Mouse (Mus musculus) spleen, postnatal 14 days (tissue): ENCODE data around the gene Txn2.

Source experiments
- DNase-seq, 2 experiments: peaks; one replicate each; pipeline ENCODE4 v3.0.0; 2021 to 2022; ENCODE audit warnings: low spot score in 2 of 2

The Txn2 gene

GRCm38 (mm10) chr15:77907646-77908518, 20.9 kb downstream of the Txn2 start:
- no peak for DNase-seq

- no peak for DNase-seq
Observed at GRCm38 (mm10) chr15:77906545-77906944, 22.3 kb downstream of the Txn2 start.

GRCm38 (mm10) chr15:77906081-77906480, 22.7 kb downstream of the Txn2 start:
- DNase-seq = no peak

GRCm38 (mm10) chr15:77905275-77905970, 23.4 kb downstream of the Txn2 start:
- peak in 1 of 2 experiments; percentile 24 for DNase-seq

GRCm38 (mm10) chr15:77904363-77904892, 24.4 kb downstream of the Txn2 start:
- DNase-seq = no peak

- DNase-seq = no peak
Observed at GRCm38 (mm10) chr15:77903176-77903575, 25.6 kb downstream of the Txn2 start.

GRCm38 (mm10) chr15:77894926-77895325, 33.9 kb downstream of the Txn2 start:
- DNase-seq = no peak

GRCm38 (mm10) chr15:77893292-77893691, 35.5 kb downstream of the Txn2 start:
- DNase-seq = no peak

GRCm38 (mm10) chr15:77892420-77892819, 36.4 kb downstream of the Txn2 start:
- no peak for DNase-seq

- DNase-seq = no peak
Observed at GRCm38 (mm10) chr15:77891766-77892165, 37.0 kb downstream of the Txn2 start.

- DNase-seq = no peak
Observed at GRCm38 (mm10) chr15:77889761-77890422, 38.9 kb downstream of the Txn2 start.

GRCm38 (mm10) chr15:77888286-77888685, 40.5 kb downstream of the Txn2 start:
- DNase-seq = no peak

- DNase-seq = no peak
Observed at GRCm38 (mm10) chr15:77887093-77887488, 41.7 kb downstream of the Txn2 start.

GRCm38 (mm10) chr15:77886369-77887092, 42.3 kb downstream of the Txn2 start:
- DNase-seq = no peak

GRCm38 (mm10) chr15:77885945-77886344, 42.9 kb downstream of the Txn2 start:
- DNase-seq = no peak

GRCm38 (mm10) chr15:77885159-77885558, 43.6 kb downstream of the Txn2 start:
- no peak for DNase-seq

GRCm38 (mm10) chr15:77883697-77884010, 45.2 kb downstream of the Txn2 start:
- DNase-seq = no peak

GRCm38 (mm10) chr15:77882797-77883696, 45.8 kb downstream of the Txn2 start:
- no peak for DNase-seq

GRCm38 (mm10) chr15:77882297-77882696, 46.5 kb downstream of the Txn2 start:
- DNase-seq = no peak

GRCm38 (mm10) chr15:77881698-77882097, 47.1 kb downstream of the Txn2 start:
- no peak for DNase-seq

GRCm38 (mm10) chr15:77880738-77881137, 48.1 kb downstream of the Txn2 start:
- DNase-seq = no peak
